Mouse (Mus musculus): ENCODE results near the gene Traf3ip1.

Traf3ip1 gene

GRCm38 (mm10) chr1:91533483-91533882, 39.0 kb downstream of the Traf3ip1 start:
- DNase-seq (ENCODE audit: low read depth, low spot score), result peak; percentile 9

GRCm38 (mm10) chr1:91533961-91534723, 39.7 kb downstream of the Traf3ip1 start:
- DNase-seq (ENCODE audit: low read depth, low spot score), result no peak

- DNase-seq (ENCODE audit: low read depth, low spot score), result no peak
Measured at GRCm38 (mm10) chr1:91537786-91538569, 43.5 kb downstream of the Traf3ip1 start.

GRCm38 (mm10) chr1:91538570-91538929, 44.1 kb downstream of the Traf3ip1 start:
- DNase-seq (ENCODE audit: low read depth, low spot score), result no peak

- no peak for DNase-seq (ENCODE audit: low read depth, low spot score)
Measured at GRCm38 (mm10) chr1:91539246-91539645, 44.8 kb downstream of the Traf3ip1 start.

- DNase-seq (ENCODE audit: low read depth, low spot score), result no peak
Measured at GRCm38 (mm10) chr1:91539704-91540270, 45.3 kb downstream of the Traf3ip1 start.

- DNase-seq (ENCODE audit: low read depth, low spot score), result peak; percentile 99
Measured at GRCm38 (mm10) chr1:91540271-91540826, 45.9 kb downstream of the Traf3ip1 start, which contains the start of gene Asb1. Gene Asb1 (plus strand): TSS chr1:91540544.

- no peak for DNase-seq (ENCODE audit: low read depth, low spot score)
Measured at GRCm38 (mm10) chr1:91541042-91541592, 46.7 kb downstream of the Traf3ip1 start.

- DNase-seq (ENCODE audit: low read depth, low spot score), result no peak
Measured at GRCm38 (mm10) chr1:91543974-91544373, 49.5 kb downstream of the Traf3ip1 start.

- DNase-seq (ENCODE audit: low read depth, low spot score), result peak; percentile 38
Measured at GRCm38 (mm10) chr1:91545226-91545625, 50.8 kb downstream of the Traf3ip1 start.

- no peak for DNase-seq (ENCODE audit: low read depth, low spot score)
Measured at GRCm38 (mm10) chr1:91547567-91547966, 53.1 kb downstream of the Traf3ip1 start.

GRCm38 (mm10) chr1:91549073-91549472, 54.6 kb downstream of the Traf3ip1 start:
- no peak for DNase-seq (ENCODE audit: low read depth, low spot score)

- DNase-seq (ENCODE audit: low read depth, low spot score), result no peak
Measured at GRCm38 (mm10) chr1:91557099-91557498, 62.7 kb downstream of the Traf3ip1 start.

GRCm38 (mm10) chr1:91561226-91561625, 66.8 kb downstream of the Traf3ip1 start:
- DNase-seq (ENCODE audit: low read depth, low spot score), result peak; percentile 39

GRCm38 (mm10) chr1:91562977-91563590, 68.6 kb downstream of the Traf3ip1 start:
- peak; percentile 43 for DNase-seq (ENCODE audit: low read depth, low spot score)

- DNase-seq (ENCODE audit: low read depth, low spot score), result peak; percentile 63
Measured at GRCm38 (mm10) chr1:91564004-91564403, 69.6 kb downstream of the Traf3ip1 start.

GRCm38 (mm10) chr1:91564598-91564997, 70.2 kb downstream of the Traf3ip1 start:
- DNase-seq (ENCODE audit: low read depth, low spot score), result no peak

- DNase-seq (ENCODE audit: low read depth, low spot score), result no peak
Measured at GRCm38 (mm10) chr1:91567269-91567668, 72.8 kb downstream of the Traf3ip1 start.

GRCm38 (mm10) chr1:91572458-91572857, 78.0 kb downstream of the Traf3ip1 start:
- no peak for DNase-seq (ENCODE audit: low read depth, low spot score)

GRCm38 (mm10) chr1:91574208-91574607, 79.8 kb downstream of the Traf3ip1 start:
- DNase-seq (ENCODE audit: low read depth, low spot score), result peak; percentile 90

- DNase-seq (ENCODE audit: low read depth, low spot score), result peak; percentile 95
Measured at GRCm38 (mm10) chr1:91577883-91578517, 83.6 kb downstream of the Traf3ip1 start.
